Mouse (Mus musculus): ENCODE results near the gene 1700020N01Rik. TPM values are rescaled to one million over a fixed set of nuclear protein-coding genes. Genes with fewer than 3 reads are reported as not detected.

The 1700020N01Rik gene
- polyA plus RNA-seq, 1 experiment from 2014 or later: not detected

DNA sequence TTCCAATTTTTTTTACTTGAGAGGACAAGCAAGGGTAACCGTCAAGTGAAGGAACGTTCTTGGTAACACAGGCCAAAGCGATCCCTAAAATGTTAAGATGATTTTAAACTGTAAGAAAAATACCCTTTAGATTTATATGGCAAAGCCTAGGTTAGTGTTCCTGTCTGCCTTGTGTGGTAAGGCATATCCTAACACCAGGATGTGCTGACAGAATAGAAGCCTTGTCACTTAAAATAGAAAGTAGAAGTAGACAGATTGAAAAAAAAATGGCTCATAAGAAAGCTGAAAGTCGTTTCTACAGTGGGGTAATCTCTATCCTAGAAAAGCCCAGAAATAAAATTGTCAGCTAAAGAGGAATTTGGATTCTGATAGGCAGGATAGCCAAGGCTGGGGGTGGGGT is 58.4 kb downstream of the 1700020N01Rik start:
- Histone ChIP-seq H3K9me3 (peaks cover 4% of the 10 kb centered on the region), H3K9ac (no peak overlapping the region), H3K27ac (no peak overlapping the region), H3K4me1 (replicated peaks) (no peaks in the 10 kb centered on the region), H3K27me3 (no peaks in the 10 kb centered on the region), H3K4me3 (no peak overlapping the region), H3K4me2 (no peak overlapping the region), H3K36me3 (no peaks in the 10 kb centered on the region)
- 90% methylated on average over 4 of the region's 4 CpGs for WGBS
- ATAC-seq (ENCODE audit: low FRiP score): no peak

DNA sequence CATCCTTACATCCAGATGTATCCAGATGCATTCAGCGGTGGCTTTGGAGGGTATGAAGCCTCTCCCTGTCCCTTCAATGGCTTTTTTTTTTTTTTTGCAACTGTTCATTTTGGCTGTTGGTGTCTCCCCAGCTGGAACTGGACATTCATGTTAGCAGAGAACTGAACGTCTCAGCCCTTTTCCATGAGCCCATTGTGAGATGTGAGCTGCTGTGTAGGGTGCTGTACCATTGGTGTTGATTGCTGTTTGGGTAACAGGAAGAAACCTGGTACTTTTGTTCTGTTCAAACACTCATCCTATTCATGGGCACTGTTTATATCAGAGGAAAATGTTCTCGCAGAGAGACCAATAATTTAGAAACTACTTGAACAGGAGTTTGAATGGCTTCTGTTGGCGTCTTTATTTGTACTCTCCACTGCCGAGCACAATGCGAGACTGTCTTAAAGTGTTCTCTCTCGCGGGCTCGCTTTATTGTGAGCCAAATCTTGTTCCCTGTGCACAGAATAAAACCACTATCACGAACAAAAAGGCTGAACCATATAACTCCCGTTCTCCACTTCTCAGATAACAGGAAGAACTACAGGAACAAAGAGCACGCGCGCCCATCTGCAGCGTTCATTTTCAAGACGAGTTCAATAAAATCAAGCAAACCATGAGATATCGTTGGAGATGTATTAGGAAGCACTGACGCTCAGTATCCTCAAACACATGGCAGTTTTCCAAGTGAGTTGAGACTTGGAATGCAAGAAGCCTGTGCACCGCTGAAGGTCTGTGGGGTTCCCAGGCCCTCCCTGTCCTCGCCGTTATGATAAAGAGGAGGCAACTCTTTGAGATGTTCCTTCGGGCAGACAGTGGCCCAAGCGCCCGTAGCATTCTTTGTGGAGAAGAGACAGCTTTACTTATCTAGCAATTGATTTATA is 59.7 kb downstream of the 1700020N01Rik start:
- H3K9me3 ChIP-seq: peaks cover 4% of the 10 kb centered on the region
- H3K36me3 ChIP-seq: no peaks in the 10 kb centered on the region
- no peak for ATAC-seq (ENCODE audit: low FRiP score)
- H3K4me3 ChIP-seq: no peak overlapping the region
- H3K27me3 ChIP-seq: no peaks in the 10 kb centered on the region
- H3K4me1 ChIP-seq (replicated peaks): no peaks in the 10 kb centered on the region
- no peak overlapping the region for H3K27ac ChIP-seq
- no peak overlapping the region for H3K4me2 ChIP-seq
- 91% methylated on average over 24 of the region's 24 CpGs for WGBS
- H3K9ac ChIP-seq: no peak overlapping the region

DNA sequence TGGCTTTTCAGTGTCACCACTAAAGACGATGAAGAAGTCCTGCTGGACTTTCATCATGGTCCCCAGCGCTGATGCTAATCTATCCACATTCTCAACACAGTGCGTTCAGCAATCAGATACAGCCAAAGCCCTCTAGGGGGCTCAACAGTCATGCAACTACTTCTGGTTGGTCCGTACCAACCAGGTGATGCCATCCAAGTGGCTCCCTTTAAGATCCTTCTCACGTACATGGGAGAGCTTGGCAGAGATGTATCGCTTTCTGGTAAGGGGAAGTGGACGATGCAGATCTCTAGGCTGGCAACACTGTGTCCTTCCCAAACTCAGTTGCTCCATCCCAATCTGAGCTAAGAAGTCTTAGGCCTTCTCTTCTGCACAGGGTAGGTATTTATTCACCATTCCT is 60.5 kb downstream of the 1700020N01Rik start:
- no peaks in the 10 kb centered on the region for H3K4me1 ChIP-seq (replicated peaks)
- H3K9me3 ChIP-seq: peaks cover 4% of the 10 kb centered on the region
- no peak overlapping the region for H3K4me3 ChIP-seq
- no peaks in the 10 kb centered on the region for H3K36me3 ChIP-seq
- H3K27ac ChIP-seq: no peak overlapping the region
- no peak for ATAC-seq (ENCODE audit: low FRiP score)
- no peak overlapping the region for H3K9ac ChIP-seq
- 90% methylated on average over 7 of the region's 7 CpGs for WGBS
- H3K27me3 ChIP-seq: no peaks in the 10 kb centered on the region
- H3K4me2 ChIP-seq: no peak overlapping the region

DNA sequence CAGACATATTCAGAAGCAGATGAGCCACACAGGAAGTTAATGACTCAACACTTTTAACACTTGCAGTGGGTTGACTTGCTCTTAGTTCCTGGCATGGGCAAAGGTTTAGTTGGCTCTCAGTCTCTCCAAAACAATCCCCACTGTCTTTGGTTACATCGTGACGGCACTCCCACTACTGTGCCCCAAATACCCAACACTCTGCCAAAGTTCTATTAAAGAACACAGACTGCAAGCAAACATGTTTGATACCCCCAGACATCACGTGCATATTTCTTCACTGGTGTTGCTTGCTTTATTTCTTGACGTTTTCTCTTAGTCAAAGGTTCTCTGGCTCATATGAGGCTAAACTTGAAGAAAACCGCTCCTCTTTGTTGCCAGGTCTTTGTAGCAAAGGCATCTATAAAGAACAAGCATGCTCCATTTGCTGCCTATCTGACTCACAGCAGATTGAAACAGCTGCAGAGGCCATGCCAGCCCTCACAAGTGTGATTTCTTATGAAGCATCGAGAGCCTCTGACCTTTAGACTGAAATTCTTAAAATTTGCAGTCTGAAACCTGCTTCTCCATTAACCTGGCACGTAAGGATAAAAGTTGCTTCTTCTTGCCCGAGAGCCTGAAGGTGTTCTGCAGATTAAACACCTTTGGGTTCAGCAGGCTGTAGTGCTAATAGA is 66.8 kb downstream of the 1700020N01Rik start:
- H3K4me2 ChIP-seq: no peak overlapping the region
- no peaks in the 10 kb centered on the region for H3K4me1 ChIP-seq (replicated peaks)
- no peaks in the 10 kb centered on the region for H3K27me3 ChIP-seq
- H3K9me3 ChIP-seq: no peaks in the 10 kb centered on the region; the same call in 1 of the 2 replicates
- no peak overlapping the region for H3K4me3 ChIP-seq
- no peak overlapping the region for H3K27ac ChIP-seq
- ATAC-seq (ENCODE audit: low FRiP score): no peak
- no peak overlapping the region for H3K9ac ChIP-seq
- H3K36me3 ChIP-seq: no peaks in the 10 kb centered on the region
- WGBS: 88% methylated on average over 8 of the region's 8 CpGs

DNA sequence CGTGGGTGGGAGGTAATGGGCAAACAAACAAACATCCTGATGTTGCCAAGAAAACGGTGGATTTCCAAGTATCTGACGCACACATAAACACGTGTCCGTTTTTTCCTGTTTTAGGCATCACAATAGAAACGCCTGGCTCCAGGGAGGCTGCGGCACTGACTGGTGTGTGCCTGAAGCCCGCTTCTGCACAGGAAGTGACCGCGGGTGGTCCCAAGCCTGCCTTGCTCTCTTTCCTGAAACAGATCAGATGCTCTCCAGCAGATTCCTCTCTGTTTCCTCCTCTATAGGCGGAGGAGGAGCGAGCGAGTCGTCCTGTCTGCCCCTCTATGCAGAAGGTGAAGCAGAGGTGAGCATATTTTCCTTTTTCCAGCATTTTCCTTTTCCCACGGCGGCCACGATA is 76.0 kb downstream of the 1700020N01Rik start:
- no peak overlapping the region for H3K27ac ChIP-seq
- H3K27me3 ChIP-seq: no peaks in the 10 kb centered on the region
- H3K4me3 ChIP-seq: no peak overlapping the region
- no peak overlapping the region for H3K4me2 ChIP-seq
- H3K4me1 ChIP-seq (replicated peaks): no peaks in the 10 kb centered on the region
- H3K36me3 ChIP-seq: no peaks in the 10 kb centered on the region
- no peaks in the 10 kb centered on the region for H3K9me3 ChIP-seq
- no peak for ATAC-seq (ENCODE audit: low FRiP score)
- no peak overlapping the region for H3K9ac ChIP-seq
- WGBS: 58% methylated on average over 17 of the region's 17 CpGs

DNA sequence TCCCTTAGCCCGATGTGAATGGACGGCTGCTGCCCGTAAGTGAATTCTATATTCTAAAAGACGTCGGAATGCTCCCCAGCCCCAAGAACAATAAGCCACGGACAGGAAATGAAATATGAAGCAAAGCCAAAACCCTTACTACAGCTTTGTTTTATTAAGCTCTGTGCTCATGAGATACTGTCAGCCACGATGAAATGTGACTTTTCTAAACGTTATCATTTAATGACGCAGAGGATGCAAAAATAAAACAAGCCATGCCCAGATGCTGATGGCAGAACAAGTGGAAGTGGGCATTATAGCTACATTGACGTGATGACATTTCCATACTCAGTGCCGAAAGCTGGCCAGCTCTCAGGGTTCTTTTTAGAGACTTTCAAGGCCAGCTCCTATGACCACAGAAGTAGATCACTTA is 76.8 kb downstream of the 1700020N01Rik start:
- Histone ChIP-seq H3K36me3 (no peaks in the 10 kb centered on the region), H3K9me3 (no peaks in the 10 kb centered on the region), H3K4me3 (no peak overlapping the region), H3K9ac (no peak overlapping the region), H3K4me1 (replicated peaks) (no peaks in the 10 kb centered on the region), H3K27ac (no peak overlapping the region), H3K27me3 (no peaks in the 10 kb centered on the region), H3K4me2 (no peak overlapping the region)
- ATAC-seq (ENCODE audit: low FRiP score): no peak
- WGBS: 65% methylated on average over 11 of the region's 11 CpGs

DNA sequence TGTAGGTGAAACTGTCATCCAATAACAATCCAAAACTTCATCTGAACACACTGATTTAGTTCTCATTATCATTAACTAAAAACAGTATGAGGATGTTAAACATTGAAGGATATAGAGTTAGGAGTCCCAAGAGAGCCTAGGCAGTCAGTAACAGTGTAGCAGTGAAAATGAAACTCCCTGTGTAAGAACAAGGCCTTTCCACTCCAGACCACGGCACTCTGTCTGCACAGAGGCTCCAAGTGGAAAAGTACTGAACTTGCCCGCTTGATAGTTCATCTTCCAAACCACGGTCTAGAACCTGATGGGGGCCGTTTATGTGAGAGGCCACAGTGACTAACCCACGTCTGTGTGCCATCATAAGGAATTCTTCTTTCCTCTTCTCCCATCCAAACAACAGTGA is 77.2 kb downstream of the 1700020N01Rik start:
- WGBS: 89% methylated on average over 5 of the region's 5 CpGs
- no peaks in the 10 kb centered on the region for H3K36me3 ChIP-seq
- no peak for ATAC-seq (ENCODE audit: low FRiP score)

More for the DNA sequence above, 77.2 kb downstream of the 1700020N01Rik start:
- H3K4me3 ChIP-seq: no peak overlapping the region
- H3K27ac ChIP-seq: no peak overlapping the region
- H3K9me3 ChIP-seq: no peaks in the 10 kb centered on the region
- H3K4me1 ChIP-seq (replicated peaks): no peaks in the 10 kb centered on the region
- no peak overlapping the region for H3K4me2 ChIP-seq
- no peak overlapping the region for H3K9ac ChIP-seq
- H3K27me3 ChIP-seq: no peaks in the 10 kb centered on the region

Other genes starting within 250 kb of the 1700020N01Rik start
- 0.13 TPM in 1 of 2 replicates, not detected in the other for gene Aldh8a1, start 215.9 kb upstream of the 1700020N01Rik start, polyA plus RNA-seq (2015; fragmentation: Nextera tagmentation; extraction: Ambion mirVana)

All from hindbrain, embryonic 13.5 days (tissue).